Mouse (Mus musculus): ENCODE measurements at regions not wholly inside any gene's neighbourhood (a gene's known extent, or its start where the extent isn't known, plus 50 kb on each side); places are given as distances from the start of the nearest gene placed in this dataset.

- TF ChIP-seq CTCF (IDR thresholded peaks at IDR 0.05; ENCODE audit: low read depth) (no peak), EP300 (optimal IDR thresholded peaks at IDR 0.05) (no peak)
Measured at GRCm38 (mm10) chr4:31167431-31167830, 796.5 kb upstream of the Map3k7 start.
